Mouse (Mus musculus): ENCODE results near the gene Sun3.
A peak's percentile ranks its signal among the peaks of the same experiment; 100 is the strongest.

The Sun3 gene

DNA sequence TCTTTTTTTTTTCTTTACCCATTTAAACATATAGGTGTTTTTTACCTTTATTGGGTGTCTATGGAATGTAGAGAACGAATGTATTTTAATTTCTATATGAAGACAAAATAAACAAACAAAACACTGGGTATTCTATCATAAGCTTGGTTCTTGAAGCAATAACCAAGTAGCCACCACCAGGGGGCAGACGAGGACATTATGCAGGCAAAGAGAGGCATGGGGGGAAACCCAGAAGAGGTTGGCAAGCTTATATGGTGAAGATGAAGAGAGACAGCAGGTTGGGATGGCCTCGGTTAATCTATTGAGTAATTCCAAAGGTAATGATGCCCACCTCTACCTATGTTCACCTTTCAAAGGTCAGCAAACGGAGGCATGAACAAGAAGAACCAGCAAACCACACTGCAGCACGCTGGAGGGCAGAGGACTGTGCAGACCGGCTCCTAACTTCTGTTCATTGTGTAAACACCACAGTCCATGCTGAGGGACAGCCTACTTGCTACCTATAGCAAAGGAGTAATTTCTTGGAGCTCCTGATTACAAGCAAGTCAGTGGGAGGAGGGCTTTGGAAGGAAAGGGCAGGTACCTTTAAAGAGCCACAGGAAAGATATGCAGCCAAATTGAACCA is 65.4 kb downstream of the Sun3 start:
- DNase-seq (ENCODE audit: low spot score in 2 of 2), result peak; percentile 43 to 61

DNA sequence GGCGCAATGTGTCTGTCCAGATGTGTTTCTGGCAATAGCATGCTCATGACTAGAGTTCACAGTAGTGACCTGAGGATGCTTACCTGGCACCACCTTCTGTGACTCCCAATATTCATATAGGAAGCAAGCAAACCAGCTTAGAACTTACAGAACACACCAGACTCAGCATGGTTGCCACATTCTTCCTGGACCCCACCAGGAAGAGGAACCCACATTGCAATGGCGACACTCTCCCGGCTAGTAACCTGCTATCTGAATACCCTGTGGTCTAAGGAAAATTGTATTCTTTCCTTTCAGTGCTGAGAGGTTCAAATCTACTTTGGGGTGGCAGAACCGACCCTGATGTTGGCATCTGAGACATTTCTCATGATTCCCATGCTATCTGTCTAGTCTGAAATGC is 70.6 kb downstream of the Sun3 start:
- DNase-seq (ENCODE audit: low spot score in 2 of 2), result no peak

DNA sequence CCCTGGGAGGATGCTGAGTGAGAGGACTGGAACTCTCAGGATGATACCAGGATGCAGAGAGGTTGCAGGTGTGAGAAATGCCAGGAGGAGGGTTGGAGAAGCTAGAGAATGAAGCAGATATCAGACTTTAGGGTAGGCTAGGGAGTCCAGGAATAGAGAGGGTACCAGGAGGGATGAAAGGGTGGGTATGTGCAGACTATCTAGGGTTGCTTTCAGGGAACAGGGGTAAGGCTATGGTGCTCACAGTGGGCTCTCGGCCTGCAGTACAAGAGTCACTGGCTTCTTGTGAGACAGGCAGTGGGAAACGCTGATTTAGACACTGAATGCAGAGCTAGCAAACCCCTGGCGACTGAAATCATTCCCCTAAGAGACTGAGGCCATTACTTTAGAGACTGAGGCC is 75.6 kb downstream of the Sun3 start, which contains the start of gene Pkd1l1:
Pkd1l1 (minus strand) TSS at position 101 of the 400 bp plus-strand sequence.
- no peak for DNase-seq (ENCODE audit: low spot score in 2 of 2)

DNA sequence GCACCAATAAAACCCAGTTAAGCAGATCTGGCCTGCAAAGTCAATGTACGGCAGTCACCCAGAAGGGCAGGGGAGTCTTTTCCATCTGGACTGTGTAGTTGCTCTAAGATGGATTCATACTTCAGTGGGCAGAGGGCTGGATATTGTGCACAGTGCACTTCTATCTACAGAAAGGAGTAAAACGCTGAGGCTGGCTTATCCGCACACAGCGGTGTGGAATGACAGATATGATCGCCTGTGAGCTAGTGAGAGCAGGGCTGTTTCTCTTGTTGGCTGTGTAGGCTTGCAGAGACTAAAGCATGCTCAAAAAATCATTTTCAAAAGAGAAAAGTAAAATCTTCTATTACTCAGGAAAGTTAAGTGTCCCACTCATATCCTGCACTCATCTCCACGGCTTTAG is 76.7 kb downstream of the Sun3 start:
- DNase-seq (ENCODE audit: low spot score in 2 of 2), result no peak

DNA sequence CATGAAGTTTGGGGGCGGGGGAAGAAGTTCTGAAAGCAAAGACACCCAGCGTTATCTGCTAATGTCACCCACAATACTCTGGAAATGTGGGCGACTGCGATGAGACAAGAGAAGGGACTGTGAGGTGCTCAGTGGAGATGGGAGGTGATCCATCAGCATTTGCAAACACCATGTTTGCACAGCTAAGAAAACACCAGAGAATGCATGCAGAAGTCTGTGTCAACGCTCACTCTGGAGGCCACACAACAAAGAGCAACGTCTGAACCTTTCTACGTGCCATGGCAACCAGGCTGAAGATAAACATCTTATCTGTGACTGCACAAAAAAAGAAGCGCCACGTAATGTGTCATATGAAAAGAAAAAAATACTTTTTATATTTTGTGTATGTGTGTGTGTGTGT is 78.3 kb downstream of the Sun3 start:
- no peak for DNase-seq (ENCODE audit: low spot score in 2 of 2)

DNA sequence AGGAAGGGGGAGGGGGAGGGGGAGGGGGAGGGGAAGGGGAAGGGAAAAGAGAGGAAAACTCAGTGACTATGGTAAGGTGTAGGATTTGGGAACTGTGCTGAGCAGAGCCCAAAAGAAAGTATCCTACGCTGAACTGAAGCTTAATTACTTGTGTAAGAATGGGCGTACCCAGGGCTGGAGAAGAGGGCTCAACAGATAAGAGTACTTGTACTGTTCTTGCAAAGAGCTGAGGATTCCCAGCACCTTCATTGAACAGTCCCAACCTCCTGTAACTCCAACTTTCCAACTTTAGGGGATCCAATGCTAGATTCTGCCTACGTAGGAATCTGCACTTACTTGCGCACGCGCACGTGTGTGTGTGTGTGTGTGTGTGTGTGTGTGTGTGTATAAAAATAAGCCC is 80.7 kb downstream of the Sun3 start:
- no peak for DNase-seq (ENCODE audit: low spot score in 2 of 2)

All from frontal cortex, postnatal 25 days (tissue).